Mouse (Mus musculus): ENCODE results near the gene Tpst2. TPM values are rescaled to one million over a fixed set of nuclear protein-coding genes. Genes with fewer than 3 reads are reported as not detected.
A peak's percentile ranks its signal among the peaks of the same experiment; 100 is the strongest.

The Tpst2 gene
- total RNA-seq (2021) = 10 to 100 TPM; 37.5 to 41.9 TPM
- long read RNA-seq, experiment 1, transcript Tpst2-201 (7 exons, 1,835 nt) = major isoform, 29 of 46 reads
- long read RNA-seq, experiment 1, partial matches to known transcripts = 8 of 46 reads
- long read RNA-seq, experiment 1, other reads (novel, unspliced or antisense) = 8 of 46 reads
- long read RNA-seq, experiment 2, transcript Tpst2-201 (7 exons, 1,835 nt) = major isoform, 24 of 42 reads
- long read RNA-seq, experiment 2, partial matches to known transcripts = 3 of 42 reads
- long read RNA-seq, experiment 2, other reads (novel, unspliced or antisense) = 14 of 42 reads

DNA sequence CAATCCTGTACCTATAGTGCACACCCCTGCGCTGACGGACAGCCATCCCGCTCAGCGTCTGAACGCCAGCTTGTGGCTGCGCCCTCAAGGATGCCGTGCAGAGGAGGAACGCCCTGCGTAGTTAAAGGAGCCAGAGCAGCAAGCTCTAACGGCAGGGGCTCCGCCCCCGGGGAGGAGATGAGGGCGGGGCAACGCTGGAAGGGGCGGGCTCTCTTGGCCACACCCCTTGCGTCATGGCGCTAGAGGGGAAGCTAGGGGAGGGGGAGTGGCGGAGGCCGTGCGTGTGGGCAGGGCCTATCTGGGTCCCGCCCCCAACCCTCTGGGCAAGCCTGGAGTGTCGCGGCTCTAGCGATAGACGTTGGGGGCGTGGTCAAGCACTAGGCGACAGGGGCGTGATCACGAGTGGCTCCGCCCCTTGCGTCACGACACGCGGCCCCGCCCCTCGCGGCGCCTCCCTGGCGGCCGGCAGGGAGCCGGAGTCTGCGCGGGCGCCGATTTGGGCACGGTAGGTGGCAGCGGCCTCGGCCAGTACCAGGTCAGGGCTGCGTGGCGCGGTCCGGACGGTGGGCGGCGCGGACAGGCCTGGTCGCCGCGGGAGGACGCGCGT, at the start of gene Tpst2:
Tpst2 (plus strand) TSS at position 425 of the 607 bp plus-strand sequence.
- TF ChIP-seq CTCF (IDR thresholded peaks at IDR 0.05) = peak; percentile 22
- peak within 1 kb of the TSS; percentile 91 for H3K27ac ChIP-seq
- peak within 1 kb of the TSS; percentile 89 for H3K4me3 ChIP-seq
- peak; percentile 99 to 100 for DNase-seq (ENCODE audit: extremely low spot score in 1 of 2, low spot score in 2 of 2)
- intact Hi-C loops (cut with DNase I) = loop anchor here (1.0 to 2.0 kb wide), 2 partner anchors 36 to 50 kb away; partner anchors contain the start of gene Tfip11

DNA sequence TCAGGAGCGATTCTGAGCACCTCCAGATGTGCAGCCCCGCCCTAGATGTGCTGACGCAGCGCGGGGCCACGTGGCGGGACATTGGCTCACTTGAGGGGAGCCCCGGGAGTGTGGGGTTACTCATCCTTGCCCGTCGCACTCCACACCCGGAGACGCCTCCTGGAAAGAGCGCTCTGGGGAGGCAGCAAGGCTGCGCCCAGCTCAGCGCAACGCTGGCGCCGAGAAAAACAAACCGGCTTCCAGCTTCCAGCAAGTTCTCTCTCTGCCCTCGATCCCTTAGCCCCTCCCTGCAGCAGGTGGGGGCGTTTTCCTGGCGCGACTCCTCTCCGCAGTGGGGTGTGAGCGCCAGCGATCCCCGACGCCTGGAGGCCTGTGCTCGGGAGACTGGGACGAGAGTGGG, 49.1 kb upstream of the Tpst2 start:
- peak overlapping the region; percentile 93 for H3K27ac ChIP-seq
- TF ChIP-seq CTCF (IDR thresholded peaks at IDR 0.05) = no peak
- H3K4me3 ChIP-seq = peak overlapping the region; percentile 81
- intact Hi-C loops (cut with DNase I) = loop anchor here (1.0 kb wide), 1 partner anchor 185 kb away; no protein-coding TSS in a partner anchor
- DNase-seq (ENCODE audit: extremely low spot score in 1 of 2, low spot score in 2 of 2) = peak; percentile 66 to 81

DNA sequence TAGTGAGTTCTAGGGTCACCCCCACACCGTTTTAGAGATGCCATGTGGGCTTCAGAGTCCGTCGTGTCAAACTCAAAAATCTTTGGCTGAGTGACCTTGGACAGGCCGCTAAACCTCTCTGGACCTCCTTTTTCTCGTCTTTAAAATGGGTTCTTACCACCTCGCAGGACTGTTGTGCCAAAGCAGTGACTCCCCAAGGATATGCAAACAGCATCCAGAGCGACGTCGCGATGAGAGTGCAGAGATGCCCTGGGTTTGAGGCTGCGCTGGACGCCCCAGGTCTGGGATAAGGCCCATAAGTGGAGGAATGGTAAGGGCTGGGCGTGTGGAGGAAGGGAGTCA, 48.6 kb upstream of the Tpst2 start:
- no peak for TF ChIP-seq CTCF (IDR thresholded peaks at IDR 0.05)
- no peak for DNase-seq (ENCODE audit: extremely low spot score in 1 of 2, low spot score in 2 of 2)
- intact Hi-C loops (cut with DNase I) = loop anchor here (1.0 to 2.0 kb wide), 2 partner anchors 93 to 184 kb away; no protein-coding TSS in a partner anchor

DNA sequence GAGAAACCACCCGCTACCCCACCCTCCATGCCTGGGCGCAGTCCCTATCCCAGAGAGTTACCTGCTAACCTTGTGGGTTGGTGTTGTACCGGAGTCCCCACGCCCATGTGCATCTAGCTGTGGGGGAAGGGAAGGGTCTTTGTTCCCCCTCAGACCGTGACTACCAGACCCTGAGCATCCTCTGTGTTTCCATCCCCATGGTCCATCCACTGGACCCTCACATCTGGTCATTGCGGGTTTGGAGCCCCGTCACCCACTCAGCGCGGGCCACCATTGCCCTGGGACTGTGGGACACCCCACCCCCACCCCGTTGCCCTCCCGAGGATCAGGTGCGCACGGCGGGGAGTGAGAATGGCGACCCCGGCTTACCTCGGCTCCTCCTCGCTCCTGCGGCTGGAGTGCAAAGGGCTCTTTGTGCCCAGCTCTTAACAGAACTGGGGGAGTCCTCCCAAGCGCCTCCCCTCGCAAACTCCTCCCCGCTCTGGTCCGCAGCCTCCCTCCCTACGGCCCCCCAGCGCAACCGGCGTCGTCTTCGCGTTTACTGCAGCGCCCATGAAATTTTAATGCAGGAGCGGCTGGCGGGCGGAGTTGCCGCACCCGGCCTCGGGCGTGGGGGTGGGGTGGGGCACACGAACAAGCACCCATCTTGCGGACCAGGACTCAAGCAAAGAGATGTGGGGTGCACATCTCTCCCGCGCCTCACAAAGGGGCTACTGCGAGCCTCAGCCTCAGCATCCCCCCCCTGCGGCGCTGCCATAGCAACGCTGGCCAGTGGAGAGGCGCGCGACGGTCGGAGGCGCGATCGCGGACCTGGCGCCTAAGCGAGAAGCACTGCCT, 48.0 kb upstream of the Tpst2 start:
- peak; percentile 67 to 76 for DNase-seq (ENCODE audit: extremely low spot score in 1 of 2, low spot score in 2 of 2)
- intact Hi-C loops (cut with DNase I) = loop anchor here (2.0 kb wide), 1 partner anchor 92 kb away; no protein-coding TSS in a partner anchor
- TF ChIP-seq CTCF (IDR thresholded peaks at IDR 0.05) = no peak
- Histone ChIP-seq H3K27ac (peak overlapping the region; percentile 93), H3K4me3 (peak overlapping the region; percentile 81)

More for the DNA sequence above, 48.6 kb upstream of the Tpst2 start:
- peak overlapping the region; percentile 93 for H3K27ac ChIP-seq
- peak overlapping the region; percentile 81 for H3K4me3 ChIP-seq

DNA sequence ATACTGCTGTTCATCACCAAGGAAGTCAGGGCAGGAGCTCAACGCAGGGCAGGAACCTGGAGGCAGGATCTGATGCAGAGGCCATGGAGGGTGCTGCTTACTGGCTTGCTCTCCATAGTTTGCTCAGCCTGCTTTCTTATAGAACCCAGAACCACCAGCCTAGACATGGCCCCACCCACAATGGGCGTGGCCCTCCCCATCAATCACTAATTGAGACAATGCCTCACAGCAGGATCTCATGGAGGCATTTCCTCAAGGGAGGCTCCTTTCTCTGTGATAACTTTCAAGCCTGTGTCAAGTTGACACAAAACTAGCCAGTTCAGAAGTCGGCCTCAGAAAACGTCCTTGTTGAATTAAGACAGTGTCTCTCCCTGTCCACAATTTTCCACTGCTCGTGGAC, 40.7 kb upstream of the Tpst2 start:
- intact Hi-C loops (cut with DNase I) = no loop called here
- Histone ChIP-seq H3K4me3 (no peak overlapping the region), H3K27ac (no peak overlapping the region)
- DNase-seq (ENCODE audit: extremely low spot score in 1 of 2, low spot score in 2 of 2) = no peak
- TF ChIP-seq CTCF (IDR thresholded peaks at IDR 0.05) = no peak

DNA sequence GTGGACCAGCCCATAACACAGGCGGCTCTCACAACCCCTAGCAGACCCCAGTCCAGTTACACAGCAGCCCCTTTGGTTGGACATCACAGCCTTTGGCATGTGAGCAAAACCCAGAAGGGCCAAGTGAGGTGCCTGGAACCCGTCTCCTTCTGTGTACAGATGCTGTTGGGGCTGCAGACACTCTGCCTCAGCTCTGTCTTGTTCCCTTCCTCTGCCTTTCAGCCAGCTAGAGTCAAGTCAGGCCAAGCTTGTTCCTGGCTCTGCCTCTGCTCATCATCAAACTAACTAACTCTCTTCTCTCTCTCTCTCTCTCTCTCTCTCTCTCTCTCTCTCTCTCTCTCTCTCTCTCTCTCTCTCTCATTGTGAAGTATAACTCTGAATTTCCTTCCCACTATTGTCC, 39.9 kb upstream of the Tpst2 start:
- no peak for DNase-seq (ENCODE audit: extremely low spot score in 1 of 2, low spot score in 2 of 2)
- Histone ChIP-seq H3K27ac (no peak overlapping the region), H3K4me3 (no peak overlapping the region)
- intact Hi-C loops (cut with DNase I) = no loop called here
- no peak for TF ChIP-seq CTCF (IDR thresholded peaks at IDR 0.05)

DNA sequence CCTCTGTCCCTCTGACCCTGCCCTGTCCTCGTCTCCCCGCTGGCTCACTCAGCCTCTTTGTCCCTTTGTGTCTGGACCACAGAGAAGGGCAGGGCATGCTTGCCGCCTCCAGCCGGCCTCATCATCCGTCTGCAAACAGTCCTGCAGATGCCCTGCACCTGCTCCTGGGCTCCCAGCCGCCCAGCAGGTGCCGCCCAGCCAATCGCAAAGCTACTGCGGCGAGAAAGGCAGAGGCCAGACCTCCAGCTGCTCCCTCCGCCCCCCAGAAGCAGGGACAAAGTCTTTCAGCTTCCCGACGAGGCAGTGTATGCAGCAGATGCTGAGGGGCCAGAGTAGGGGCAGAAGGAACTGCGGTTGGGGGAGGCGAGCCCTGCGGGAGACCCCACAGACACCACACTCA, 39.1 kb upstream of the Tpst2 start:
- intact Hi-C loops (cut with DNase I) = no loop called here
- H3K27ac ChIP-seq = no peak overlapping the region
- TF ChIP-seq CTCF (IDR thresholded peaks at IDR 0.05) = no peak
- H3K4me3 ChIP-seq = no peak overlapping the region
- DNase-seq (ENCODE audit: extremely low spot score in 1 of 2, low spot score in 2 of 2) = no peak

DNA sequence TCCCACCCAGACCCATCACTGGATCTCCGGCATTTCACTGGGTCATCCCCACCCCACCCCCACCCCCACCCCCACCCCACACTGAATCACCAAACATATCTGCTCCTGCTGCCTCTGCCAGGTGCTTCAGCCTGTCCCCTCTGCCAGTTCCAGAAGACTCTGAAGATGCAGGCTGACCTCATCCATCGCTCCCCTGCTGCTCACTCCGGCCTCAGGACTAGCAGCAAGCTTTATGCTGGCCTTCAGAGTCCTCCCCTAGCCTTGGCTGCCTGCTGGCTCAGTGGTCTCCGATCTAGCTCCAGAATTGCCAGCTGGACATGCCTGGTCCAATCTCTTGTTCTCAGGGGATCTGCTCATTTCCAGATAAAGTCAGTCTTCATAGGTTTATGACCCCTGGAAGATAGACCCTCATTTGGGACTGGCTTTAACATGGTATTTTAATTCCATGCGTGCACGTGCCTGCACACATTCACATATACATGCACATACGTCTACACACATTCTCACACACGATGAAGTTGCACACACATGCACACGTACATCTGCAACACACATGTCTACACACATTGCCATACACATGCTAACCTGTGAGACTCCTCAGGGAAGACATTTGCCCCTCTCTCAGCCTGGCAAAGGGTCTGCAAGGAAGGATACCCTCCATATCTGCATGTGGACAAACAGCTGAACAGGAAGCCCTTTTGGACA, 38.5 kb upstream of the Tpst2 start:
- H3K27ac ChIP-seq = no peak overlapping the region
- intact Hi-C loops (cut with DNase I) = no loop called here
- TF ChIP-seq CTCF (IDR thresholded peaks at IDR 0.05) = no peak
- DNase-seq (ENCODE audit: extremely low spot score in 1 of 2, low spot score in 2 of 2) = no peak
- no peak overlapping the region for H3K4me3 ChIP-seq

DNA sequence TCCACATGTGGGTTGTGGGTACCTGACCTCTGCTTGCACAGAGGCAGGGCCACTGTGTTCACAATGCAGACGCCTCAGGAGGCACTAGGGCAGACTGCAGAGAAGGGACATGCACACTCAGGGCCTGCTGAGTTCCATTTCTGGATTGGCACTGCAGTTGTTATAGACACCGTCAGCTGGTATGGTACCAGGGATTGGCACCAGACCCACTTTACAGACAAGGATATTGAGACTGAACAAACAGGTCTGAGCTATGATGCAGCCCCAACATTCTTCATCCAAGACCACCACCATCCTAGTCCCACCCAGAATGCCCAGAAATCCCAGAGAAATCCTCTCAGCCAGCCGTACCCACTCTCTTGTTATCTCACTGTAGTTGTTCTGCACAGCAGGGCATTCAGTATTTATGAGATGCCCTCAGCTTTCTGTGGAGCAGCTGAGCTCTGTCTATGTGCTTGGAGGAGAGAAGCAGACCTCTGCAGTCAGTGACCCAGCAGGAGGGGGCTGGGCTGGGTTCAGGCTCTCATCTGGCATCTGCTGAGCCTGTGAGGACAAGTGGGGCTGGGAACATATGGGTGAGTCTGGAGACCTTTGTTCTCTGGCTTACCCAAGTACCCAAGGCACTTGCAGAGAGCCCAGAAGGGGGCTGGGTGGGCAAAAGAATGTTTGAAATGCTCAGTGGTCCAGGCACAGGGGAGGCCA, 37.6 kb upstream of the Tpst2 start:
- Histone ChIP-seq H3K27ac (no peak overlapping the region), H3K4me3 (no peak overlapping the region)
- TF ChIP-seq CTCF (IDR thresholded peaks at IDR 0.05) = no peak
- intact Hi-C loops (cut with DNase I) = no loop called here
- DNase-seq (ENCODE audit: extremely low spot score in 1 of 2, low spot score in 2 of 2) = no peak

DNA sequence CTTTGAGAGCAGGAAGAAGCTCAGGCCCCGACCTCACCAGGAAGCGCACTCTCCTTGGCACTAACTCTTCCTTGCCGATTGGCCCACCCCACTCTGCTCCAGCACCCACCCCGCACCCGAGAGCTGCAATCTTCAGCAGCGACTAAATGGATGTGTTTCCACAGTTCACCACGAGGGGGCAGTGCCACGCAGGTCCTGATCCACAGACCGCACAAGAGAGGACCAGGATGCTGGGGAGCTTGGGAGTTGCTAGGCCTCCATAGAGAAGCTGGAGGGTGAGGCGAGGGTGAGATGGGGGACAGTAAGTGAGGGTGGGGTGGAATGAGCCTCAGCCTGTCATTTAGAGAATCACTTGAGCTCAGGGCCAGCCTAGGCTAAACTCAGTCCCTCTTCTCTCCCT, 35.7 kb upstream of the Tpst2 start:
- Histone ChIP-seq H3K4me3 (no peak overlapping the region), H3K27ac (no peak overlapping the region)
- peak; percentile 86 to 93 for DNase-seq (ENCODE audit: extremely low spot score in 1 of 2, low spot score in 2 of 2)
- peak; percentile 84 for TF ChIP-seq CTCF (IDR thresholded peaks at IDR 0.05)
- intact Hi-C loops (cut with DNase I) = loop anchor here (1.0 to 5.0 kb wide), 4 partner anchors 36 to 187 kb away; partner anchors contain the start of genes Tfip11 and Tpst2

DNA sequence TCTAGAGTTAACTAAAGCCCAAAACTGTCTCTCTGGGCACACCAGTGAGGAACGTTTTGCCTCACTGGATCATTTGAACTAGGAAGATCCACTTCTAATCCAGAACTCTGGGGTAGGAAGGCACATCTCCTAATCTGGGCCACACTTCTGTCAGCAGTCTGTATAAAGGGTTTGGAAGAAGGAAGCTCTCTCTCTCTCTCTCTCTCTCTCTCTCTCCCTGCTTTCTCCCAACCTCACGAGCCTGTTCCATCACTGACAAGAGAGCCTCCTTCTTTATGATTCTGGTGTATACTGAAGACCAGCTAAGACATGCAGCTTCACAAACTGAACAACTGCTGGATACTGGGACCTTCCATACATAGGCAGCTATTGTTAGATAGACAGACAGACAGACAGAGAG, 34.6 kb upstream of the Tpst2 start:
- DNase-seq (ENCODE audit: extremely low spot score in 1 of 2, low spot score in 2 of 2) = no peak
- Histone ChIP-seq H3K4me3 (no peak overlapping the region), H3K27ac (no peak overlapping the region)
- TF ChIP-seq CTCF (IDR thresholded peaks at IDR 0.05) = no peak
- intact Hi-C loops (cut with DNase I) = loop anchor here (2.0 to 5.0 kb wide), 2 partner anchors 93 to 185 kb away; no protein-coding TSS in a partner anchor
